Mouse (Mus musculus): Measurements from ENCODE around the gene Ivl. TPM values are rescaled to one million over a fixed set of nuclear protein-coding genes. Genes with fewer than 3 reads are reported as not detected.

Ivl gene
- polyA plus RNA-seq, 1 experiment from 2014 or later: 0.47 TPM

DNA sequence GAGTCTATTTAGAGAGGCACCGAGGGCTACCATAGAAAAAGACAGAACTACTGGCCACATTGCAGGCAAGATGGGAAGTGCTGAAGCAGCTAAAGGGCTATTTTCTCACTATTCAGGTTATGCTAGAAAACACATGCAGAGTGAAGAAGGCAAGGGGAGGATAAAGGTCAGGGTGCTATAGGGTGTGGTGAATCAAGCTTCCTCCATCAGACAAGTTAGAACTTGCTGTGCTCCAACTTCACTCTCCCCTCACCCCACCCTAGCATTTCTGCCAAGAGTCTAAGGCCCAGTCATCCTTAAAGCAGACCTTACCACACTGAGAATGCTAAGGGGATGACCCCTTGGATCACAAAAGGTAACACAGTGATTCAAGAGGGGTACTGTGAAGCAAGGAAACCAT, 6.0 kb upstream of the Ivl start:
- TF ChIP-seq CTCF (IDR thresholded peaks at IDR 0.05; ENCODE audit: low read depth): no peak
- peak; percentile 88 for ATAC-seq
- Histone ChIP-seq H3K27me3 (replicated peaks; ENCODE audit: control insufficient read depth, insufficient read depth, low read length) (no peaks in the 10 kb centered on the region), H3K4me2 (replicated peaks; ENCODE audit: low read depth) (no peak overlapping the region), H3K36me3 (ENCODE audit: control insufficient read depth, insufficient read depth) (no peaks in the 10 kb centered on the region), H3K4me1 (replicated peaks; ENCODE audit: control insufficient read depth, insufficient read depth, low read length) (no peaks in the 10 kb centered on the region), H3K9ac (ENCODE audit: low read depth, low read length) (no peak overlapping the region), H3K9me3 (ENCODE audit: control insufficient read depth) (no peaks in the 10 kb centered on the region), H3K27ac (ENCODE audit: low read depth, low read length) (peak overlapping the region; percentile 62; the same call in 1 of the 2 replicates), H3K4me3 (ENCODE audit: low read depth, low read length) (no peak overlapping the region)
- 35% methylated on average over 1 of the region's 1 CpGs for WGBS

DNA sequence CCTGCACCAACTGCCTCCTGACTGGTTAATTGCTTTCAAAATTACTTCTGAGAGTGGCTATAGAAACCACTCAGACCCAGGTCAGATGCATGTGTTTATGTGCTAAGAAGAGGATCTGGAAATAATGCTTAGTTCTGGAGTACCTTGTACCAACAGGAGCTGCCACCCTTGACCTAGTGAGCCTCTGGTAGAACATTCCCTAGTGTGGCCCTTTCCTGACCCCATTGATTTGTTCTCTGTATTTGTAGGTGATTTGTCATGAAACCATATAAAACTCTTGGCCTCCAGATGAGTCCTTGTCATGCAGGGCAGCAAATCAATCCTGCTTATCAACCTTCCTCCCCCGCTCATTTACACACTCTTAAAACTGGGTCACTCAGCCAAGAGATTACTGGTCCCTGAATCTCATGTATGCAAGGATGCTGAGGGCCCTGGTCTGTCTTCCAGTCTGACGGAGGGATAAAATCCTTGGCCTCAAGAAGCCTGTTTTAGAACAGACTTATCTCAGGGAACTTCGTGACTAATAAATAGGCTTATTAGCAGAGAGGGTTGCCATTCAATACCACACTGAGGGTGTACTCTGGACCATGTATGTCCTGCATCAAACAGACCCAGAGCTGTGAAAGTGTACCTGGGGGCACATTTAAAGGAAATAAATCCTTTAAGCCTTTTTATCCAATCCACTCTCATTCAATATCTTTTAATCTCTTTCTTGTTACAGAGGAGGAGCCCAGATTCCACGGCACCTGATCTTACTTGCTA, 5.3 kb upstream of the Ivl start:
- no peaks in the 10 kb centered on the region for H3K9me3 ChIP-seq (ENCODE audit: control insufficient read depth)
- H3K9ac ChIP-seq (ENCODE audit: low read depth, low read length): no peak overlapping the region
- no peaks in the 10 kb centered on the region for H3K4me1 ChIP-seq (replicated peaks; ENCODE audit: control insufficient read depth, insufficient read depth, low read length)
- H3K36me3 ChIP-seq (ENCODE audit: control insufficient read depth, insufficient read depth): no peaks in the 10 kb centered on the region
- H3K4me2 ChIP-seq (replicated peaks; ENCODE audit: low read depth): no peak overlapping the region
- peak; percentile 79 for ATAC-seq
- no peak for TF ChIP-seq CTCF (IDR thresholded peaks at IDR 0.05; ENCODE audit: low read depth)
- H3K4me3 ChIP-seq (ENCODE audit: low read depth, low read length): no peak overlapping the region
- H3K27me3 ChIP-seq (replicated peaks; ENCODE audit: control insufficient read depth, insufficient read depth, low read length): no peaks in the 10 kb centered on the region
- 27% methylated on average over 4 of the region's 4 CpGs for WGBS
- peak overlapping the region; percentile 62 for H3K27ac ChIP-seq (ENCODE audit: low read depth, low read length)

DNA sequence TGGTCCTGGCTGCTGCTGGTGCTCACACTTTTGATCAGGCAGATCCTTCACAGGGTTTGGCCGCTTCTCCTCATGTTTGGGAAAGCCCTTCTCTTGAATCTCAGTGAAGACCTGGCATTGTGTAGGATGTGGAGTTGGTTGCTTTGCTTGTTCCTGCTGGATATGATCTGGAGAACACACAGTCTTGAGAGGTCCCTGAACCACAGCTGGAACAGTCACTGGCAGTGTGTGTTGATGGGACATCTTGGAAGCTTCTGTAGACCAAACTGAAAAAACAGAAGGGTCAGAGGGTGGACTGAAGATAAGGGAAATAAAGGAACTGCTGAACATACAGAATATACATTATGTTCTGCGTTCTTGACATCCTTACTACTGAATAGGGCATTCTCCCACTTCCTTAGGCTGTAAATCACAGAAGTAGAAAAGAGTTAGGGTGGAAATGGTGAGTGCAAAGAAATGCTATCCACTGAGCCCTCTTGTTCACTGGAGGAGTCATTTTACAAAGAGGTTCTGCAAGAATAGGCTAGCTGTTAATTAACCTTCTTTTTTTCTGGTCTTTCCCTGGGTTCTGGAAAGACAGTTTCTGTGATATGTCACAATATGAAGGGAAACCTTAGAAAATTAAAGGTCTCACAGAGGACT, 900 bp downstream of the Ivl start:
- Histone ChIP-seq H3K27ac (ENCODE audit: low read depth, low read length) (no peak overlapping the region), H3K9ac (ENCODE audit: low read depth, low read length) (no peak overlapping the region), H3K36me3 (ENCODE audit: control insufficient read depth, insufficient read depth) (no peaks in the 10 kb centered on the region), H3K4me3 (ENCODE audit: low read depth, low read length) (no peak overlapping the region), H3K9me3 (ENCODE audit: control insufficient read depth) (no peaks in the 10 kb centered on the region), H3K27me3 (replicated peaks; ENCODE audit: control insufficient read depth, insufficient read depth, low read length) (no peaks in the 10 kb centered on the region), H3K4me2 (replicated peaks; ENCODE audit: low read depth) (no peak overlapping the region), H3K4me1 (replicated peaks; ENCODE audit: control insufficient read depth, insufficient read depth, low read length) (no peaks in the 10 kb centered on the region)
- no peak for ATAC-seq
- 45% methylated on average over 2 of the region's 2 CpGs for WGBS
- TF ChIP-seq CTCF (IDR thresholded peaks at IDR 0.05; ENCODE audit: low read depth): no peak

DNA sequence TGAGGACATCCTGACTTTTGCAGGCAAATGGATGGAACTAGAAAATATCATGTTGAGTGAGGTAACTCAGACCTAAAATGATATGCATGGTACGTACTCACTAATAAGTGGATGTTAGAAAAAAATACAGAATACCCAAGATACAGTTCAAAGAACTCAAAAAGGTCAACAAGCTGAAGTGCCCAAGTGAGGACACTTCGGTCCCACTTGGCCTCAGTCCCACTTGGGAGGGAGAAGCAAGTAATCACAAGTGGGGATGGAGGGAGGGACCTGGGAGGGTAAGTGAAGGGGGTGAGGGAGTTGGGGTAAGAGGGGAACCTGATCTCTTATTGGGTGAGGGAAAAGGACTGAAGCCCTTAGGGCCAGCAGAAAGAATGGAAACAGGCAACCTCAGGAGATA, 4.8 kb downstream of the Ivl start:
- WGBS: 83% methylated on average over 2 of the region's 2 CpGs
- Histone ChIP-seq H3K4me2 (replicated peaks; ENCODE audit: low read depth) (no peak overlapping the region), H3K4me1 (replicated peaks; ENCODE audit: control insufficient read depth, insufficient read depth, low read length) (no peaks in the 10 kb centered on the region), H3K36me3 (ENCODE audit: control insufficient read depth, insufficient read depth) (no peaks in the 10 kb centered on the region), H3K27ac (ENCODE audit: low read depth, low read length) (no peak overlapping the region), H3K9me3 (ENCODE audit: control insufficient read depth) (no peaks in the 10 kb centered on the region), H3K9ac (ENCODE audit: low read depth, low read length) (no peak overlapping the region), H3K4me3 (ENCODE audit: low read depth, low read length) (no peak overlapping the region), H3K27me3 (replicated peaks; ENCODE audit: control insufficient read depth, insufficient read depth, low read length) (no peaks in the 10 kb centered on the region)
- ATAC-seq: no peak
- no peak for TF ChIP-seq CTCF (IDR thresholded peaks at IDR 0.05; ENCODE audit: low read depth)

DNA sequence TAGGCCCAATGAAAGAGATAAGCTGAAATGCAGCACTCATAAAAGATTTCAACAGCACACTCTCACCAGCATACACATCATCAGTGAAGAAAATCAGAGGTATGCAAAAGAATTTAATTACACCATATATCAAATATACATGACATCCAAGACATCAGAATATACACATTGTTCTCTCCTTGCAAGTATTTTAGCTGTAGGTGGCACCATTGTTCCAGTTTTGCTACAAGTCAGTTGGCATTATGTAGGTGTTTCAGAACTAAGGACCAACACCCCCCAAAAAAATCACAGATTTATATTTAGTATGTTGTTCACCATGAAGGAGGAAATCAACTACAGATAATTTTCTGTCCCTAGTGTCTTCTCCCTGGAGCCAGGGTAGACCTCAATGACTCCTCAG, 8.1 kb downstream of the Ivl start:
- Histone ChIP-seq H3K27ac (ENCODE audit: low read depth, low read length) (no peak overlapping the region), H3K9me3 (ENCODE audit: control insufficient read depth) (no peaks in the 10 kb centered on the region), H3K27me3 (replicated peaks; ENCODE audit: control insufficient read depth, insufficient read depth, low read length) (no peaks in the 10 kb centered on the region), H3K9ac (ENCODE audit: low read depth, low read length) (no peak overlapping the region), H3K4me2 (replicated peaks; ENCODE audit: low read depth) (no peak overlapping the region), H3K4me1 (replicated peaks; ENCODE audit: control insufficient read depth, insufficient read depth, low read length) (no peaks in the 10 kb centered on the region), H3K36me3 (ENCODE audit: control insufficient read depth, insufficient read depth) (no peaks in the 10 kb centered on the region), H3K4me3 (ENCODE audit: low read depth, low read length) (no peak overlapping the region)
- ATAC-seq: no peak
- peak; percentile 62 for TF ChIP-seq CTCF (IDR thresholded peaks at IDR 0.05; ENCODE audit: low read depth)

DNA sequence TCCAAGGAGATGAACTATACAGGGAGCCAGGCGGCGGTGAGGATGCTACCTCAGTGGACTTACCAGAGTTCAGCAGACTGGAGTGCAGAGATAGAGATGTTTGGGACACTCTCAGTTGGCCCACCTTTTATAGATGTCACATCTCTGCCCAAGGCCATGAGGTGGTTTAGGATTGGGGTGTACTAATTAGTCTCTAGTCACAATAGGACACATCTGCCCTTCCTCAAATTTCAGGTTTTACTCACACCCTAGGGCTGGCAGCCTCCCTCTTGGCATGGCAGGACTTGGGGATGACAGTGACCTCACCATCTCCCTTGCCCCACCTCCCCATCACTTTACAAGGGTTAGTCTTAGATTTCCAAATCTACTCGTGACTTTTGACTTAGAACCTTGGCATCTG, 39.1 kb downstream of the Ivl start, which contains the start of gene 2310046K23Rik:
Gene 2310046K23Rik (minus strand): TSS at position 101 of the 400 bp plus-strand sequence.
- no peak within 1 kb of the TSS for H3K9ac ChIP-seq (ENCODE audit: low read depth, low read length)
- WGBS: 91% methylated on average over 3 of the region's 3 CpGs
- no peak for TF ChIP-seq CTCF (IDR thresholded peaks at IDR 0.05; ENCODE audit: low read depth)
- no peak within 1 kb of the TSS for H3K4me3 ChIP-seq (ENCODE audit: low read depth, low read length)
- no peaks in the 10 kb centered on the region for H3K4me1 ChIP-seq (replicated peaks; ENCODE audit: control insufficient read depth, insufficient read depth, low read length)
- H3K36me3 ChIP-seq (ENCODE audit: control insufficient read depth, insufficient read depth): no peaks in the 10 kb centered on the region
- no peak within 1 kb of the TSS for H3K4me2 ChIP-seq (replicated peaks; ENCODE audit: low read depth)
- no peaks in the 10 kb centered on the region for H3K9me3 ChIP-seq (ENCODE audit: control insufficient read depth)
- no peaks in the 10 kb centered on the region for H3K27me3 ChIP-seq (replicated peaks; ENCODE audit: control insufficient read depth, insufficient read depth, low read length)
- no peak for ATAC-seq
- H3K27ac ChIP-seq (ENCODE audit: low read depth, low read length): no peak within 1 kb of the TSS

Other genes starting within 250 kb of the Ivl start
- gene Sprr2d, start 234.6 kb downstream of the Ivl start, polyA plus RNA-seq (2015; fragmentation: Nextera tagmentation; extraction: Ambion mirVana): not detected in 2 replicates
- gene Sprr2e, start 221.6 kb downstream of the Ivl start, polyA plus RNA-seq (2015; fragmentation: Nextera tagmentation; extraction: Ambion mirVana): not detected in 2 replicates
- gene Sprr2f, start 208.5 kb downstream of the Ivl start, polyA plus RNA-seq (2015; fragmentation: Nextera tagmentation; extraction: Ambion mirVana): not detected in 2 replicates
- not detected in 2 replicates for gene Sprr2h, start 188.1 kb downstream of the Ivl start, polyA plus RNA-seq (2015; fragmentation: Nextera tagmentation; extraction: Ambion mirVana)
- gene Sprr2i, start 165.7 kb downstream of the Ivl start, polyA plus RNA-seq (2015; fragmentation: Nextera tagmentation; extraction: Ambion mirVana): not detected in 2 replicates
- gene Sprr2j-ps, start 155.7 kb downstream of the Ivl start, polyA plus RNA-seq (2015; fragmentation: Nextera tagmentation; extraction: Ambion mirVana): not detected in 2 replicates
- 7.5 and 8.9 TPM in 2 replicates for gene Gm9774, start 144.3 kb downstream of the Ivl start, polyA plus RNA-seq (2015; fragmentation: Nextera tagmentation; extraction: Ambion mirVana)
- not detected in 2 replicates for gene Sprr2k, start 141.2 kb downstream of the Ivl start, polyA plus RNA-seq (2015; fragmentation: Nextera tagmentation; extraction: Ambion mirVana)
- not detected in 2 replicates for gene Sprr1b, start 134.9 kb downstream of the Ivl start, polyA plus RNA-seq (2015; fragmentation: Nextera tagmentation; extraction: Ambion mirVana)
- not detected in 2 replicates for gene Sprr3, start 115.0 kb downstream of the Ivl start, polyA plus RNA-seq (2015; fragmentation: Nextera tagmentation; extraction: Ambion mirVana)
- 3.8 and 5.4 TPM in 2 replicates for gene Sprr1a, start 87.8 kb downstream of the Ivl start, polyA plus RNA-seq (2015; fragmentation: Nextera tagmentation; extraction: Ambion mirVana)
- gene Sprr4, start 73.2 kb downstream of the Ivl start, polyA plus RNA-seq (2015; fragmentation: Nextera tagmentation; extraction: Ambion mirVana): not detected in 2 replicates
- gene 2310046K23Rik, start 39.2 kb downstream of the Ivl start, polyA plus RNA-seq (2015; fragmentation: Nextera tagmentation; extraction: Ambion mirVana): not detected in 2 replicates
- gene Smcp, start 15.3 kb upstream of the Ivl start, polyA plus RNA-seq (2015; fragmentation: Nextera tagmentation; extraction: Ambion mirVana): 96.4 and 137 TPM in 2 replicates
- 0.18 and 0.34 TPM in 2 replicates for gene 2210017I01Rik, start 33.8 kb upstream of the Ivl start, polyA plus RNA-seq (2015; fragmentation: Nextera tagmentation; extraction: Ambion mirVana)
- 1.8 and 2.1 TPM in 2 replicates for gene Lce6a, start 47.9 kb upstream of the Ivl start, polyA plus RNA-seq (2015; fragmentation: Nextera tagmentation; extraction: Ambion mirVana)
- gene Lce1a1, start 74.6 kb upstream of the Ivl start, polyA plus RNA-seq (2015; fragmentation: Nextera tagmentation; extraction: Ambion mirVana): 0.46 and 0.73 TPM in 2 replicates
- gene Lce1b, start 83.2 kb upstream of the Ivl start, polyA plus RNA-seq (2015; fragmentation: Nextera tagmentation; extraction: Ambion mirVana): not detected in 2 replicates
- not detected in 2 replicates for gene Lce1a2, start 96.6 kb upstream of the Ivl start, polyA plus RNA-seq (2015; fragmentation: Nextera tagmentation; extraction: Ambion mirVana)
- not detected in 2 replicates for gene Lce1c, start 105.5 kb upstream of the Ivl start, polyA plus RNA-seq (2015; fragmentation: Nextera tagmentation; extraction: Ambion mirVana)
- not detected in 2 replicates for gene Lce1d, start 113.5 kb upstream of the Ivl start, polyA plus RNA-seq (2015; fragmentation: Nextera tagmentation; extraction: Ambion mirVana)
- not detected in 2 replicates for gene Lce1e, start 135.3 kb upstream of the Ivl start, polyA plus RNA-seq (2015; fragmentation: Nextera tagmentation; extraction: Ambion mirVana)
- gene Lce1f, start 146.6 kb upstream of the Ivl start, polyA plus RNA-seq (2015; fragmentation: Nextera tagmentation; extraction: Ambion mirVana): not detected in 2 replicates
- gene Gm38119, start 165.4 kb upstream of the Ivl start, polyA plus RNA-seq (2015; fragmentation: Nextera tagmentation; extraction: Ambion mirVana): not detected in 2 replicates
- not detected in 2 replicates for gene Lce1g, start 178.6 kb upstream of the Ivl start, polyA plus RNA-seq (2015; fragmentation: Nextera tagmentation; extraction: Ambion mirVana)
- gene Lce1h, start 191.3 kb upstream of the Ivl start, polyA plus RNA-seq (2015; fragmentation: Nextera tagmentation; extraction: Ambion mirVana): not detected in 2 replicates
- not detected in 2 replicates for gene Lce1i, start 205.2 kb upstream of the Ivl start, polyA plus RNA-seq (2015; fragmentation: Nextera tagmentation; extraction: Ambion mirVana)
- not detected in 2 replicates for gene Lce1j, start 216.8 kb upstream of the Ivl start, polyA plus RNA-seq (2015; fragmentation: Nextera tagmentation; extraction: Ambion mirVana)
- not detected in 2 replicates for gene Lce1k, start 234.2 kb upstream of the Ivl start, polyA plus RNA-seq (2015; fragmentation: Nextera tagmentation; extraction: Ambion mirVana)

Measured in intestine, postnatal 0 days (tissue).